Mouse (Mus musculus) urinary bladder, postnatal 36 days (tissue): ENCODE measurements around the gene Hoxc4.

Experiments
- DNase-seq, 2 experiments: peaks; one replicate each; pipeline ENCODE4 v3.0.0; 2022; ENCODE audit warnings: low spot score in 2 of 2, mixed read lengths in 1 of 2

The Hoxc4 gene

GRCm38 (mm10) chr15:103038701-103039480, 20.2 kb downstream of the Hoxc4 start:
- no peak for DNase-seq

- no peak for DNase-seq
Observed at GRCm38 (mm10) chr15:103039609-103040008, 20.9 kb downstream of the Hoxc4 start.

- no peak for DNase-seq
Observed at GRCm38 (mm10) chr15:103040601-103041000, 21.9 kb downstream of the Hoxc4 start.

GRCm38 (mm10) chr15:103041613-103042012, 22.9 kb downstream of the Hoxc4 start:
- DNase-seq, result no peak

GRCm38 (mm10) chr15:103042209-103042608, 23.5 kb downstream of the Hoxc4 start:
- DNase-seq, result no peak

DNA sequence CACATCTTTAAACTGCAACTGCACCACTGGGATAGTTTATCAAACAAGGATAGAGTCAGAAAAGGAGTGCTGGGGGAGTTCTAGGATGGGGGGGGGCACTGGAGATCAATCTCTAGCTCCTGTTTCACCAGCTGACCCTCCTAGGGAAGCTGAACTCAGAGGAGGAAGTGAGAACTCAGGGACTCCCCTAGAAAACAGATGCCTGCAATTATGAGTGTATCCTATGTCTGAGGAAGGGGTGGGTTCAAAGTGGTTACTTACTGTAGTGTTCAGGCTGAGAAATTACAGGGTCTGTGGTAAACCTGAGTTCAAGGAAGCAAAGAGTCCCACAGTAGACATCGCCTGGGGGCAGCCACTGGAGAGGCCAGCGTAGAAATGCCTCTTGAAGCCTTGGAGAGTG, 32.9 kb downstream of the Hoxc4 start:
- no peak for DNase-seq

DNA sequence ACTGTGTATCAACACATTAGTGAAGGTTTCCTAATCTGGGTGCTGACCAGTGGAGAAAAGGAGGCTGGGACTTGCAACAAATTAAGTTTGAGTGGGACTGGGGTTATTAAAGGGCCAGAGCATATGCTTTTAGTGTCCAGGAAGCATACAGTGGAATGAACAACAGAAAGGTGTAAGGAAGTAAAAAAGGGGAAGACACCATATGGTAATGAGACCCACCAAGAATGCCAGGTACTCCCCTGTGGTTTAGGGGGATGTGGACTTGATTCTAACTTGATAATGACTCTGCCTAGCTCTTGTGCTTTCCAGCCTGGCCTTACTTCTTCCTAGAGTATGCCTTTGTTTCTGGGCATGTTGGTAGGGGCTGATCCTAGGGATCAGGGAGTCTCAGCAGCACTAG, 34.5 kb downstream of the Hoxc4 start:
- no peak for DNase-seq

- no peak for DNase-seq
Observed at GRCm38 (mm10) chr15:103056396-103056795, 37.7 kb downstream of the Hoxc4 start.

GRCm38 (mm10) chr15:103058715-103059114, 40.0 kb downstream of the Hoxc4 start:
- no peak for DNase-seq

GRCm38 (mm10) chr15:103059393-103059992, 40.8 kb downstream of the Hoxc4 start:
- DNase-seq, result no peak

DNA sequence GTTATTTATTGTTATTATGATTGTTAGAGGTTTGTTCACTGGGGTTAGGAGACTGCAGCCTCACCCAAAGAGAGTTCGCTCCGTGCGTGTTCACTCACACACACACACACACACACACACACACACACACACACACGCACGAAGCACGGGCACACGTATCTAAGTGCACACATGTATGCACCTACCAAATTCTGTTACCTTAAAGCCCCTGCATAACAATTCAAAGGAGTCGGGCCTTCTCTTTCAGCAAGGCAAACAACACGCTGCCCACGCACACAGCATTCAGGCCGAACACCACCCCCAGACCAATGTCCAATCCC, 41.2 kb downstream of the Hoxc4 start:
- DNase-seq, result no peak

DNA sequence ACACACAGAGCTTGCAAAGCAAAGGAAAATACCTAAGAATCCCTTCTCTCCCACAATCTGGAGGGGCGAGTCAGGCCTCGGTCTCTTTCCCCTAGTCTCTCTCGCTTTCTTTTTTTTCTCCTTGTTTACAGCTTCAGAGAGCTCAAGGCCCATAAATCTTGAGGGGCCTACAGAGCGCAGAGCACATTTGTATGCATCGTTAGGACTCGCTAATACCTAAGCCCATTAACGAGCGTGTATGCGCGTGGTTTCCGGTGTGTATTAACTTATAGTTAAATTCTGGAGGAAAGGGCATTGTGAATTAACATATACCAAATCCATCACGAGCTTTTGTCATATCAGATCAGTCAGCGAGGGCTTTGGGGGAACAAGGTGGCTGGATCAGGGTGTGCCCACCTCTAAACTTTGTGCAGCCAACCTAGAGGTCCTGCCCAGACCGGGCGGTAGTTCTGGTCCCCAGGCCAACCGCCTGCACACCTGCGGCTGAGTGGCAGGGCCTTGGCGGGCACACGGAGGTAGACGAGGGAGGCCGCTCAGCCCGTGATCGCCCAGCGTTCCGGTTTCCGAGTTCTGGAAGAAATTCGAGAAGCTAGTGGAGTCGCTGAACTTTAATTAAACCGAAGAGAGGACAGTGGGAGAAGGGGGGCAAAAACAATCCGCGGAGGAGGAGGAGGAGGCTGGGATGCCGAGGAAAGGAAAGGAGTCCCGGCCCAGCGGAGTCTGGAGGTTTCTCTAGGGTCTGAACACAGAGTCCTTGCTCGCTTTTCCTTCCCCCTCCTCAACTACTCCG, 41.8 kb downstream of the Hoxc4 start:
- DNase-seq, result peak in 1 of 2 experiments; percentile 34

DNA sequence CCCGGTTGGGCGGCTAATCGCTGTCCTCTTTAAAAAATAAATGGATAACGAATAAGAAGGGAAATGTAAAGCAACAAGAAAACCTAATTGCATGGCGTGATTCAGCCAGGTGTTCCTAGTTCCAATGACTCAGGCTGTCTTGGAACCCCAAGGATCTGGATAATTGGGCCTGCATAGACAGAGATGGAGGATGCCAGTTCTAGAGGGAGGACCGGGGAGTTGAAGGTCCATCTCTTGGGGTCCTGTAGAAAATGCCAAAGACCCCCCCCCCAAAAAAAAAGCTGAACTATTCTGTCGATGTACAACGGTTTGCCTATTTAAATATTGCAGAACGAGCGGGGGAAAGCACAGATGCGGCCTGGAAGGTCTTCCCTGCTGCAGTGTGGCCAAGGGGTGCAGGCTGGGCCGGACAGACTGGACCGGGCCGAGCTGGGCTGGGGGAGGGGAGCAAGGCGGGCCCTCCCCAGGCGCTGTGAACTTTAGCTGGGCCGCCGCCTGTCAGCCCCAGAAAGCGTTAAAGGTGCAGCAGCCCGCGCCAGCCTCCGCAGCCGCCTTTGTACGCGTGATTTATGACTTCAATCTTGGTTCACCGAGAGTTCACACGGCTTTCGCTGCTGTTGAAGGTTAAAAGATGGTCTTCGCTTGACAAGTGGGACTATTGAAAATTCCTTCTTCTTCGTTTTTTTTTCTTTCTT, 42.5 kb downstream of the Hoxc4 start:
- DNase-seq, result peak in 1 of 2 experiments; percentile 67

DNA sequence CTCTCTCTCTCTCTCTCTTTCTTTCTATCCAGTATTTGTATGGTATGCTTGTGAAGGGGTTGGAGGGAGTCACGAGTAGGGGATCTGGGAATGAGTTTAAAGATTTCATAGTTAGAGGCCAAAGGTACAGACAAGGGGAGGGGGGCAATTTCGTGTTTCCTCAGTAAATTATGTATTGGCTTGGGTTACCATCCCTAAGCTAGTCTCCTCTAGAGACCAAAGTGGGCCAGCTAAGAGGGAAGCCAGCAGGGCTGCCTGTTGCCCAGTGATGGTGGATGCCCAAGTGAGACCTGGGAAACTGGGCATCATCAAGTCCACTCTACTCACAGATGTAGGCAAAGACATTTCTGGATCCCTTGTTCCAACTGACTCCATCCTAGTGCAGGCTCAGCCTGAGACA, 43.3 kb downstream of the Hoxc4 start:
- DNase-seq, result no peak

DNA sequence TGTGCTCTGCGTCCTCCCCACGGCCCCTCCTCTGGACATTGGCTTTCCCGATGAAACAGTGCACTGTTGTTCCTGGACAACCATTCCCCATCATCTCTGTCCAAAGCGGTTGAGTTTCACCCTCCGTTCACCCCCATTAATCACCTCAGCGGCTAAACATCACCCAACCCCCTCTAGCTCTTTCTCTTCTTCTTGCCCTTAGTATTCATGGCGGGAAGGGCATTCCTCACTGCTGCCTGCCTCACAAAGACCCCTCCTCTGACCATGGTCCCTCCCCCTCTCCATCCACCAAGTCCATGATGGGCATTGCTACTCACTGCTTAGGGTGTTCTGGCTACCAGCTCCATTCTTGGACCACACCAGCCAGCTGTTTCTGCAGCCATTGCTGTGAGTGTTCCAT, 46.9 kb downstream of the Hoxc4 start:
- no peak for DNase-seq

DNA sequence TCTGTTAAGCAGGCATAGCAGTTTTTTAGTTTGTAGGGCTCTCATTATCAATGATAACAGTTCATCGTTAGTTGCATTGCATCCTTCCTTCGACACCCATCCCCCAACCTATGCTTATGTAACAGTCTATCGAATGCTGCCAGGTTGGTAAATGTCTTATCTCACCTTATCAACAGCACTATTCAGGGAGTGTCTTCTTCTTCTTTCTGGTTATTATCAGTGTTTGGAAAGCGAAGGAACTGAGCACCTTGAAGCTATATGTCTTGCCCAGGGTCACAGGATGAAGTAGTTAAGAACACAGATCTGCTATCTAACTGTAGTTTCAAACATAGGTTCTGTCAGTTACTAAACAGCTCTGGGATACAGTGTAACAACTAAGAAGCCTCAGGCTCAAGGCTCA, 49.0 kb downstream of the Hoxc4 start:
- DNase-seq, result no peak

DNA sequence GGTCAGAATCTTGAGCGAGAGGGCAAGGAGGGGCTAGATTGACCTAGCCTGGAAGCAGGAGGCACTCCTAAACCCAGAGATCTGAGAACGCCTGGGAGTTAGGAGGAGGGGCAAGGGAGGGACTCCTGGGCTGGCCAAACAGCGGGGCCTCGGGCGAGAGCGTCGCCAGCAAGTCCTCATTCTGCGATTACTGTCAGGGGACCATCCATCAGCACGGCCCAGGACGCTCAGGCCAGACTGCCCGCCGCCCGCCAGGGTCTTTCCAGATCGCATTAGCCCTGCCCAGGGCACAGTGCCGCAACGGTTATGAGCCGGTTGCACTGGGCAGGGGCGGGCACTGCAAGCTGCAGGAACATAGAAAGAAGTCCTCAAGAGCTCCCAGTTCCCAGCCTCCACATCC, 50.4 kb downstream of the Hoxc4 start:
- peak in 1 of 2 experiments; percentile 45 for DNase-seq

- no peak for DNase-seq
Observed at GRCm38 (mm10) chr15:103071266-103071665, 52.5 kb downstream of the Hoxc4 start.

- no peak for DNase-seq
Observed at GRCm38 (mm10) chr15:103074663-103075415, 56.1 kb downstream of the Hoxc4 start.

- no peak for DNase-seq
Observed at GRCm38 (mm10) chr15:103077673-103078072, 58.9 kb downstream of the Hoxc4 start.

DNA sequence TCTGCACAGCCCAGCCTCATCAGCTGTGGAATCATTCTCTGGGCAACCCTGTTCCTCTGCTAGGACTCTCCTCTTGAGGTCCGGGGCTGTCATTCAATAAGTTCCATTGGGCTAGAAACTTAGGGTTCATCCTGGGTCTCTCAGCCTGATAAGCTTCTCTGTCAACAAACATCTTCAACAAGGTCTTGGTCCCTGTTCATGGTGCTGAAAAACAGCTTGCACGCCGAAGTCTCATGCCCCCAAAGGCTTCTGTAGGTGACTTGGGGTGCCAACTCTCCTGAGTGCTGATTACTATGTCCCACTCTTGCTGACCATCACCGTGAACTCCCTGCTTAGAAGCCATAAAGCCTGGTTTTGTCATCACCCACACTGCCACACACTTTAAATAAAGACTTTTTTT, 63.9 kb downstream of the Hoxc4 start:
- DNase-seq, result no peak
